Mouse (Mus musculus) testis, adult 2 months (tissue): ENCODE measurements around the gene Eml1.

ENCODE experiments used
- CTCF ChIP-seq: fragments of 200-500 bp; IDR thresholded peaks from 2 replicates; pipeline ENCODE4 v1.5.1; 2012; ENCODE audit warnings: low read depth, mild to moderate bottlenecking, inconsistent platforms, low read length, moderate library complexity; ENCODE audit not compliant: control insufficient read depth, insufficient read depth, insufficient replicate concordance
- POLR2A ChIP-seq: fragments of 200-500 bp; IDR thresholded peaks from 2 replicates; pipeline ENCODE4 v1.6.1; 2012; ENCODE audit warnings: low read depth, mild to moderate bottlenecking, inconsistent platforms, low read length, moderate library complexity; ENCODE audit not compliant: control insufficient read depth

DNA sequence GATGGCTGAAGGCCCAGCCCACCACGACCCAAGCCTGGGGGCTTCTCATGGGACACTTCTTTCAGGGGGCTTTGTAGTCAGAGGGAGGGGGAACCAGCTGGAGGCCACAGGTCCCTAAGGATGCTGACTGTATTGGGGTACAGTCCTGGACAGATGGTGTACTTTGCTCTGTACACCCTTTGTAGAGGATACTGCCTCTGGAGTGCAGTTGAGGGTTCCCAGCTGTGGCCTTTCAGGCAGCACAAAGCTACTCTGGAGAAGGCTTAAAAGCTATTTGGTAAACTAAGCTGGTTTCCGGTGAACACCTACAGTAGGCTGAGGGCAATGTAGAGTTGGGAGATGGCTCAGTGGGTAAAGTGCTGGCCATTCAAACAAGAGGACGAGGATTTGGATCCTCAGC lies 60.2 kb downstream of the Eml1 start:
- TF ChIP-seq POLR2A: no peak
- no peak for TF ChIP-seq CTCF
